Mouse (Mus musculus): ENCODE data around the gene Efcab8. TPM values are rescaled to one million over a fixed set of nuclear protein-coding genes. Genes with fewer than 3 reads are reported as not detected.
"Not testable (repeated sequence)": the region's sequence is repeated elsewhere in the genome, so short reads cannot be mapped to it uniquely, and the experiment has no call there.

Gene Efcab8
- total RNA-seq, 4 experiments from 2014 or later, result 0.13 TPM; not detected in 2

DNA sequence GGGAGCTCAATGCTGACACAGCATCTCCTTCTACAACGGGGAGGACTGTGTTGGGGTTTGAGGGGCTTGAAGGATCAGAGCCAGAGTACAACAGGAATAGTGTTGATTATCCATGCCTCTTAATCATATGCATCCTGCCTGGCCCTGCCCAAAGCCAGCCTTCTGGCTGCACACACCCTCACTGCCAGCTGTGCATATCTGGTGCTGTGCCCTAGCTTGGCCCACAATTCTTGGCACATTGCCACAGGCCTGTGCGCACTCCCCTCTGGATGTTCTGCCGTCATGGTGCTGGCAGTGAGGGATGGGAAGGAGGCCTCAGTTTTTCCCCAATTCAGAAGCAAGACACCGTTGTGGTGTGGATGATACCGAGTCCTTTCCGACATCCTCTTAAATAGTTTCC, 44.9 kb downstream of the Efcab8 start:
- DNase-seq (ENCODE audit: low spot score in 2 of 2), result no peak

- not testable (repeated sequence) for DNase-seq (ENCODE audit: low spot score in 2 of 2)
These were observed 46.2 kb downstream of the Efcab8 start for GRCm38 (mm10) chr2:153825900-153826299.

DNA sequence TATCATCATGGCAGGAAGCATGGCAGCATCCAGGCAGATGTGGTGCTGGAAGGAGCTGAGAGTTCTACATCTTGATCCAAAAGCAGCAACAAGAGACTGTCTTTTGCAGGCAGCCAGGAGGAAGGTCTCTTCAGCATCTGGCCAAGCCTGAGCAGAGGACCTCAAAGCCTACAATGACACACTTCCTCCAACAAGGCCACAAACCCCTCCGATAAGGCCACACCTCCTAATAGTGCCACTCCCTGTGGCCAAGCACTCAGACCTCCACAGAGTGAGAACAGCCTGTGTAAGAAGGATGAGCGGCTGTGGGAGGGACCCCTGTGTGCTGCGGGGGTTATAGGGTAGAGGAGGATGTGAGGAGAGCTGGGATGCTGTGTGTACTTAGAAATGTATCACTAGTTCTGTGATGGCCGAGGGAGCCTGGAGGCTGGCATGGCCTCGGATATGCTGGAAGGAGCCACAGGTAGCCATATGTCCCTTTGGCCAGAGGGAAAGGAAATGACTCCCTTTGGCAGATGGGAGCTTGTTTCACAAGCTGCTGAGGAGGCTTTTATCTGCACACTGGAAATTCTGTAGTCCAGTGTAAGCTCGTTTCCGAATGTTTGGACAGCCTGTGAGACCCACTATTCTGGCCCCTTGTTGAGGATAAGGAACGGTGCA, 47.6 kb downstream of the Efcab8 start:
- no peak for DNase-seq (ENCODE audit: low spot score in 2 of 2)

GRCm38 (mm10) chr2:153828704-153829103, 49.0 kb downstream of the Efcab8 start:
- DNase-seq (ENCODE audit: low spot score in 2 of 2), result no peak

DNA sequence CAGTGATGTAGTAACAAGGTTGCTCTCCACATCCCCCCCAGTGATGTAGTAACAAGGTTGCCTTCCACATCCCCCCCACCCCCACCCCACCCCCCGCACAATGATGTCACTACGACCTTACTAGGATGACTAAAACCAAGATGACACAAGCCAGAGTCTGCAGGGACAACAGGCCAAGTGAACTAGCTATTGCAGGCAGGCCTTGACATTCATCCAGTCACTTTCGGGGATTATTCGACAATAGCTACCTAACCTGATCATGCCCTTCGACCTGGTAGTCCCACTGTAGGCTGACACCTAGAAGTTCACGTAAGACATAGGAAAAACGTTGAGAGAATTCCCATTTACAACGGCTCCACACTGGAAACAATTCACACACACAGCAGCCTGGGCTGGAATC, 53.6 kb downstream of the Efcab8 start:
- DNase-seq (ENCODE audit: low spot score in 2 of 2), result no peak

DNA sequence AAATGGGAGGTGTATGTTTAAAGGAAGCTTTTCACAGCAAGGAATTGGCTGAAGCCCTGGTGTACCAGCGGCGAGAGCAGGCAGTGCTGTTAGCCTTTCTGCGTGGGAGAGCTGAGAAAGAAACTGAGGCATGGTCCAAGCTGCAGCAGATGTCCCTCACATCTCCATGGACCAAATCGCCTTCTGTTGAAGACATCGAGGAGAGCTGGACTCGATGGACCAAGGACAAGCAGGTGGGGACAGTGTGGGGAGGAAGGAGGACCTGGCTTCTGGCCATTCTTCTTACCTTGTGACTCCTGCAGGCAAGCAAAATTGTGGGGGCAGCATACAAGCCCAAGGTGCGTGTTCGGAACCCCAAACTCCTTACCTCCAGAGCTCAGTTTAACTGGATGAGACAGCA, 63.1 kb downstream of the Efcab8 start:
- DNase-seq (ENCODE audit: low spot score in 2 of 2), result no peak

GRCm38 (mm10) chr2:153848389-153848788, 68.7 kb downstream of the Efcab8 start:
- no peak for DNase-seq (ENCODE audit: low spot score in 2 of 2)

- no peak for DNase-seq (ENCODE audit: low spot score in 2 of 2)
These were observed 70.8 kb downstream of the Efcab8 start for GRCm38 (mm10) chr2:153850351-153851029.

- DNase-seq (ENCODE audit: low spot score in 2 of 2), result peak in 1 of 2 experiments; percentile 20
These were observed 71.3 kb downstream of the Efcab8 start for GRCm38 (mm10) chr2:153851030-153851360.

DNA sequence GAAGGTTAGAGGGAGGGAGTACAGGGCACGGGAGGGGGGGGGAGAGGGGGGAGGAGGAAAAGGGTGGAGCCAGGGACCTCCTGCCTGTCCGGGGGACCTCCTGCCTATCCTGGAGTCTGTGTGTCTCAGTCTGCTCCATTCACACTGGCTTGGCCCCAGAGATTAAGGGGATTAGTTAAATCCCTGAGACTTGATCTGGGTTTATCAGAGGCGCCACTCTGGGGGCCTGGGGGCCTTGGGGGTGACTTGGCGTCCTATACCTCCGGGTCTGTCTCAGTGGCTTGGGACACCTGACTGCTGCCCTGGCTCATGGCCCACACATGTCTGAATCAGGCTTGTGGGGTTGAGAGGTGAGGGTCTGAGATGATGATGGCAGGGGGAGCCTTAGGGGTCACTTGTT, 73.8 kb downstream of the Efcab8 start:
- DNase-seq (ENCODE audit: low spot score in 2 of 2), result no peak

GRCm38 (mm10) chr2:153859581-153859980, 79.8 kb downstream of the Efcab8 start:
- DNase-seq (ENCODE audit: low spot score in 2 of 2), result no peak

- DNase-seq (ENCODE audit: low spot score in 2 of 2), result no peak
These were observed 80.6 kb downstream of the Efcab8 start for GRCm38 (mm10) chr2:153860315-153860714.

- DNase-seq (ENCODE audit: low spot score in 2 of 2), result no peak
These were observed 81.0 kb downstream of the Efcab8 start for GRCm38 (mm10) chr2:153860715-153861114.

- DNase-seq (ENCODE audit: low spot score in 2 of 2), result no peak
These were observed 82.2 kb downstream of the Efcab8 start for GRCm38 (mm10) chr2:153861960-153862359.

DNA sequence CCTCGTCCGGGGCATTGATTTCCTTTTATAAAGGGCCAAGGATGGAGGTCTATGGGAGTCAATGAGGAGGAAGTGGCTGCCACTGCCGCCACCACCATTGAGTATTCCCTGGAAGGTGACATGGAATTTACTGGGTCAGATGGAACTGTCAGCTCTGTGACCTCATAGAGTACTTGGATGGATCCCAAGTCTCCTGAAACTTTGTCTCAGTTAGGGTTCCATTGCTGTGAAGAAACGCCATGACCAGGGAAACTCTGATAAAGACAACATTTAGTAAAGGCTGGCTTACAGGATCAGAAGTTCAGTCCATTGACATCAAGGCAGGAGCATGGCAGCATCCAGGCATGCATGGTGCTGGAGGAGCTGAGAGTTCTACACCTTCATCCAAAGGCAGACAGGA, 91.3 kb downstream of the Efcab8 start, which contains the start of gene Sun5:
Sun5 (minus strand) TSS at position 101 of the 400 bp plus-strand sequence.
- DNase-seq (ENCODE audit: low spot score in 2 of 2), result no peak

DNA sequence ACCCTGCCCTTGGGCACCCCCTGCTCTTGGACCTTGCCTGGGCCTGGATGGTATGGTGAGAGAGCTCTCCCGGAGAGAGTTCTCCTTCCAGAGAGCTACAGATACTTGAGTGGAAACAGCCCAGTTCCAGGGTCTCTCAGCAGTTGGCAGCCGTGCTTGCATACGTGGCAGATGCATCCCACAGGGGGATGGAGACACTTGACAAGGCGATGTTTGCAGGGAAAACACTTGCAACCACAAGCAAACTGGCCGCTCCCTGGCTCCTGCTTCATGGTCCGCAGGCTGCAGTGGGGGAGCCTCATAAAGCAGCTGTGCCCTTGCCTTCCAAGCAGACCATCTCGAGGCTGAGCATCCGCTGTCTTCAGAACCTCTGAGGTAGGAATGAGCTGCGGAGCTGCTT, 95.0 kb downstream of the Efcab8 start, which contains the start of gene Bpifb2:
Bpifb2 (plus strand) TSS at position 301 of the 400 bp plus-strand sequence.
- no peak for DNase-seq (ENCODE audit: low spot score in 2 of 2)

Other genes with a start within 250 kb of the Efcab8 start
- under 1 TPM; 0.29 to 0.94 (median 0.41) TPM for gene Nol4l, start 250.0 kb upstream of the Efcab8 start, total RNA-seq (2022)
- 10 to 100 TPM; 10.1 to 11.2 (median 10.2) TPM for gene Commd7, start 147.2 kb upstream of the Efcab8 start, total RNA-seq (2022)
- under 1 TPM; 0.29 to 0.90 (median 0.49) TPM for gene Dnmt3b, start 130.5 kb upstream of the Efcab8 start, total RNA-seq (2022)
- not detected for gene Dnmt3c, start 83.3 kb upstream of the Efcab8 start, total RNA-seq (2022)
- gene Mapre1, start 38.7 kb upstream of the Efcab8 start, total RNA-seq (2022), result 10 to 100 TPM; 31.9 to 41.1 (median 32.4) TPM
- gene Sun5, start 91.2 kb downstream of the Efcab8 start, total RNA-seq (2022), result not detected
- not detected for gene Bpifb2, start 95.1 kb downstream of the Efcab8 start, total RNA-seq (2022)
- not detected for gene Bpifb6, start 120.5 kb downstream of the Efcab8 start, total RNA-seq (2022)
- gene Bpifb3, start 138.3 kb downstream of the Efcab8 start, total RNA-seq (2022), result not detected
- not detected for gene Bpifb4, start 158.3 kb downstream of the Efcab8 start, total RNA-seq (2022)
- gene Bpifa6, start 195.0 kb downstream of the Efcab8 start, total RNA-seq (2022), result under 1 TPM in 1 of 4 experiments, not detected in 3; 0.19 TPM
- gene Bpifa2, start 228.3 kb downstream of the Efcab8 start, total RNA-seq (2022), result not detected

All from gastrocnemius, adult 8-10 months (tissue).